Mouse (Mus musculus): Measurements from ENCODE around the gene Castor2. TPM values are rescaled to one million over a fixed set of nuclear protein-coding genes. Genes with fewer than 3 reads are reported as not detected.

The Castor2 gene
- polyA plus RNA-seq, 1 experiment from 2014 or later, result 6.0 TPM

- peak within 1 kb of the TSS; percentile 95 for H3K27ac ChIP-seq
- H3K4me1 ChIP-seq, result peaks cover 19% of the 10 kb centered on the region
- H3K4me2 ChIP-seq, result peak within 1 kb of the TSS; percentile 88
- H3K9ac ChIP-seq, result peak within 1 kb of the TSS; percentile 83
- H3K9me3 ChIP-seq, result no peaks in the 10 kb centered on the region
- peak; percentile 88 for ATAC-seq (ENCODE audit: insufficient number of reproducible peaks, insufficient read depth, low FRiP score, low TSS enrichment, low read depth)
- H3K27me3 ChIP-seq, result no peaks in the 10 kb centered on the region
- under 1% methylated on average over 92 of the region's 92 CpGs for WGBS
- peak within 1 kb of the TSS; percentile 69 for H3K4me3 ChIP-seq
- H3K36me3 ChIP-seq, result no peaks in the 10 kb centered on the region
These were observed 84.6 kb downstream of the Castor2 start, which contains the start of gene Gtf2ird2 for GRCm38 (mm10) chr5:134183880-134184808. TSS of gene Gtf2ird2 (plus strand) at chr5:134184019.

- Histone ChIP-seq H3K27ac (no peak overlapping the region), H3K27me3 (no peaks in the 10 kb centered on the region), H3K9me3 (no peaks in the 10 kb centered on the region), H3K4me1 (peaks cover 19% of the 10 kb centered on the region), H3K9ac (no peak overlapping the region), H3K36me3 (no peaks in the 10 kb centered on the region), H3K4me2 (no peak overlapping the region), H3K4me3 (no peak overlapping the region)
- no peak for ATAC-seq (ENCODE audit: insufficient number of reproducible peaks, insufficient read depth, low FRiP score, low TSS enrichment, low read depth)
- 84% methylated on average over 3 of the region's 3 CpGs for WGBS
These were observed 86.5 kb downstream of the Castor2 start for GRCm38 (mm10) chr5:134186059-134186458.

- Histone ChIP-seq H3K27ac (no peak overlapping the region), H3K27me3 (no peaks in the 10 kb centered on the region), H3K4me3 (no peak overlapping the region), H3K4me2 (no peak overlapping the region), H3K4me1 (peaks cover 16% of the 10 kb centered on the region), H3K9ac (no peak overlapping the region), H3K9me3 (no peaks in the 10 kb centered on the region), H3K36me3 (no peaks in the 10 kb centered on the region)
- 73% methylated on average over 4 of the region's 4 CpGs for whole genome bisulfite sequencing
- no peak for ATAC-seq (ENCODE audit: insufficient number of reproducible peaks, insufficient read depth, low FRiP score, low TSS enrichment, low read depth)
These were observed 87.6 kb downstream of the Castor2 start for GRCm38 (mm10) chr5:134186961-134187731.

GRCm38 (mm10) chr5:134188571-134188970 is 89.1 kb downstream of the Castor2 start:
- H3K36me3 ChIP-seq, result peaks cover 10% of the 10 kb centered on the region; the same call in 1 of the 2 replicates
- 84% methylated on average over 7 of the region's 7 CpGs for WGBS
- H3K9ac ChIP-seq, result no peak overlapping the region
- H3K9me3 ChIP-seq, result no peaks in the 10 kb centered on the region
- no peak overlapping the region for H3K4me3 ChIP-seq
- no peak overlapping the region for H3K4me2 ChIP-seq
- peaks cover 2% of the 10 kb centered on the region for H3K4me1 ChIP-seq
- no peaks in the 10 kb centered on the region for H3K27me3 ChIP-seq
- H3K27ac ChIP-seq, result no peak overlapping the region
- ATAC-seq (ENCODE audit: insufficient number of reproducible peaks, insufficient read depth, low FRiP score, low TSS enrichment, low read depth), result no peak

- no peak overlapping the region for H3K27ac ChIP-seq
- no peak overlapping the region for H3K4me2 ChIP-seq
- no peak overlapping the region for H3K4me3 ChIP-seq
- H3K27me3 ChIP-seq, result no peaks in the 10 kb centered on the region
- ATAC-seq (ENCODE audit: insufficient number of reproducible peaks, insufficient read depth, low FRiP score, low TSS enrichment, low read depth), result no peak
- H3K9ac ChIP-seq, result no peak overlapping the region
- 85% methylated on average over 8 of the region's 8 CpGs for WGBS
- peaks cover 42% of the 10 kb centered on the region for H3K36me3 ChIP-seq
- no peaks in the 10 kb centered on the region for H3K9me3 ChIP-seq
- no peaks in the 10 kb centered on the region for H3K4me1 ChIP-seq
These were observed 94.2 kb downstream of the Castor2 start for GRCm38 (mm10) chr5:134193664-134194063.

Other genes starting within 250 kb of the Castor2 start
- gene Rcc1l, start 77.1 kb downstream of the Castor2 start, polyA plus RNA-seq (2015; fragmentation: Nextera tagmentation; extraction: Ambion mirVana), result 29.1 and 36.9 TPM in 2 replicates
- gene Gtf2ird2, start 84.3 kb downstream of the Castor2 start, polyA plus RNA-seq (2015; fragmentation: Nextera tagmentation; extraction: Ambion mirVana), result 12.6 and 13.0 TPM in 2 replicates
- 4.4 and 5.2 TPM in 2 replicates for gene Ncf1, start 129.9 kb downstream of the Castor2 start, polyA plus RNA-seq (2015; fragmentation: Nextera tagmentation; extraction: Ambion mirVana)
- gene Gtf2i, start 215.0 kb downstream of the Castor2 start, polyA plus RNA-seq (2015; fragmentation: Nextera tagmentation; extraction: Ambion mirVana), result 225 and 236 TPM in 2 replicates